Mouse (Mus musculus) frontal cortex, postnatal 14 days (tissue): ENCODE results near the gene Ms4a4c.
"Not testable (repeated sequence)": the region's sequence is repeated elsewhere in the genome, so short reads cannot be mapped to it uniquely, and the experiment has no call there.

ENCODE experiments used
- DNase-seq, 2 experiments: peaks; one replicate each; pipeline ENCODE4 v3.0.0; 2022; ENCODE audit warnings: low spot score in 2 of 2

The Ms4a4c gene

GRCm38 (mm10) chr19:11404527-11404926 is at the start of gene Ms4a4c:
Gene Ms4a4c (plus strand): TSS chr19:11404770.
- DNase-seq, result no peak

DNA sequence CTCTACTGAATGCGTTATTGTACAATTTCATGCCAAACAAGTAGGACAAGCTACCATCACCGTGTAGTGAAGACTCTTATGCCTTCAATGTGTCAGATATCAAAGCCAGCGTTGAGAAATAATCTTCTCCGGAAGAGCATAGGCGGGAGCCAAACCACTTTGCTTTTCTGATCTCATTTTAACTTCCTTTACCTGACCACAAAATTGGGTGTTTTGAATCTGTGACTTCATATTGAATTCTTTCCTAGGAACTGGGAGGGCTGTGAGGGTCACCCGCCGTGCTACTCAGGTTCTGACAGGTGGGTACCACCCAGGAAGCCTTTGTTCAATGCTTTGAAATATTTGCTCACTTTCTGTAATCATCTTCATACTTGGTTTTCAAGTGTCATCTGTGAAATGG is 48.8 kb upstream of the Ms4a4c start:
- no peak for DNase-seq

DNA sequence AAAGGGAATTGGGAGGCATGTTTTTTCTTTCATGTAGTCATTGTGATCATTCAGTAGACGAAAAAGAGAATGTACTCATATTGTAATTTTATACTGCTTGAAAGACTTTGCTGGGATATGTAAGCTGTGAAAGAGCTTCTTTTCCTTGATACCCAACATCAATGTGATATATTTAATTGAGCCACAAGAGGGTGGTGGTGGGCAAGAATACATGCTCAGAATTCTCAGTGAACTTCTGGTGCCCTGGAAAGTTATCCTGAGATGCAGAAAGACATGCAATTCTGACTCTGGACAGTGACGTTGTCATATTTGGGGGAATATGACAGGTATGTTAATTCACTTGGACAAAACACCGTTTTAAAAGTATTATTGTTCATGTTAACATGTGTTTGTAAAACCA is 44.5 kb upstream of the Ms4a4c start:
- DNase-seq, result no peak

GRCm38 (mm10) chr19:11362002-11362401 is 42.6 kb upstream of the Ms4a4c start:
- DNase-seq, result no peak

DNA sequence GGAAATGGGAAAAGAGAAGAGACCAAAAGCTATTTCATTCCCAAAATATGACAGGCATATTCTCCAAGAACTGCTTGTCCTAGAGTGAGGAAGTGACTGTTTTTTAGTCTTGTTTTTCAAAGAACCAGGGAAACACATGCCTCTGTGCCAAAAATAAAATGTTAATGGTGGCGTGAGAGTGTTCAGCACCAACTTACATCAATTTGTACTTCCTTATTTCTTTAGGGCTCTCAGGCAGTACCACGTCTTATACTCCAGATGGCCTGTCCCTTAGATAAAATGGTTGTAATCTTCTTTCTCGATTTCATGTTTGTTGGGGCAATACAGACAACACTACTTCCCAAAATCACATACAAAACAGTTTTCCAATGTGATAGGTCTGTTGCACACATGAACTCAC is 36.3 kb upstream of the Ms4a4c start:
- DNase-seq, result no peak

- no peak for DNase-seq
Observed at GRCm38 (mm10) chr19:11371181-11371580, 33.4 kb upstream of the Ms4a4c start.

- no peak for DNase-seq
Observed at GRCm38 (mm10) chr19:11375273-11375672, 29.3 kb upstream of the Ms4a4c start, which contains the start of gene Ms4a4a. Gene Ms4a4a (plus strand): TSS chr19:11375523.

DNA sequence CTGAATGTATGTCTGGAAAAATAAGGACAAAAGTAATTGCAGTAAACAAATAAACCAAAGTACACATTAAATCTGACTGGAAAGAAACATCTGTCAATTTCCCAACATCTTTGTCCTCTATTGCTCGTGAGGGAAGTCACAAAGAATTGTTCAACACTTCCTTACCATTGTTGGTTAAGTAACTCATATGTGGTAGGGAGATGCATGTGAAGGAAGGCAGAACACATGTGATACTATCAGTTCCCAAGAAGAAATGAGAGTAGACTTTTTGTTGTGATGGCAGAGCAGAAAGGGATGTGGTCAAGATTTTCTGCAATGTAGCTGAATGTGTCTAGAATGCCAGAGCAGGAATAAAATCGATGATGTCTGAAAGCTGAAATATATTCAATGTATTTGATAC is 28.2 kb upstream of the Ms4a4c start:
- DNase-seq, result no peak

DNA sequence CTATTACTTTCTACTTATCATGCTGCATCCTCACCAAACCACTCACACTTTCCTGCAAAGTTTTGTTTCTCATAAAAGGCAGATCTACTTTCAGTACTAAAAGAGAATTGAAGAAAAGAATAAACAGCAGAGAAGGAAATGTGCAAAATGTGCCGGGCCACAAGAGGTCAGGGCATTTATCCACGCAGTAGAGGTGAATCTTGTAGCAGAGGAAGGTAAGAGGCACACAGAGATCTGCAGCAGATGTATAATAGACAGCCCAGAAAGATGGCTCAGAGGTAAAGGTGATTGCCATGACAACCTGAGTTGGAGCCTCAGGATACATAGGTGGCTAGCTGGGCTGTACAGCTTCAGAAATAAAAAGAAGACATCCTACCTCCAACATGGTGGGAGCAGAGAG is 17.5 kb upstream of the Ms4a4c start:
- no peak for DNase-seq

GRCm38 (mm10) chr19:11387685-11388084 is 16.9 kb upstream of the Ms4a4c start:
- no peak for DNase-seq

DNA sequence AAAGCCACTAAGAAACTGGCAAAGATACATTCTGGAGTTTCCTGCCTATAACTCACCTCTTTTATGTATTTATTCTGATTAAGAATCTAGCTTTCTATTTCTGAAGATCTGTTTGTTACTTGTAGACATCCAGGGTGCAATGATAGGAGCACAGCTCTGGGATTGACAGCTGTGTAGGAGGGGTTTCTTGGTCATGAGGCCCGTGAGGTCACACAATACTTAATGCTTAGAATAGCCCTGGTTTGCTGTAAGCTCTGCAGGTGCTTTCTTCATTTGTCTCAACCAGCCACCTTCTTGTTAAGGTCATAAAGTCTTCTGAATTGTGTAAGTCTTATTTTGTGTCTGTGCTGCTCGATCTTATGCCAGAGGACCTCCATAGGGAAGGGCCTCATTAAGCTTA is 15.6 kb upstream of the Ms4a4c start:
- no peak for DNase-seq

DNA sequence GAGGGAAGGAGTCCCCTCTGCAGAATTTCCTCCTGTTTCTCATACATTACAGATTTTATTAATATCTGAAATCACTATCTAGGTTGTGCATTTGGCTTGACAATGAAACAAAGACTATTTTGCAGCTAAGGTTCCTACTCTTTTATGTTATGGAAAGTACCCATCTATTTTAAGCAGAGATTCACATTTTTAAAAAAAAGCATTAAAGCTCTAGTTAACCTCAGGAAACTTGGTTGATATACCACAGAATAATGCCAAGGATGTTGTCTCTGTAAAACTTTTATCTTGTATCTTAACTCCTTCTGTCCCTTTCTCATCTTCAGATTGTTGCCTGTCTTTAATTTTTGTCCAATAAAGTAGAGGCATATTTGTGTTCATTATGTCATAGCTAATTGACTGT is 8.8 kb upstream of the Ms4a4c start:
- no peak for DNase-seq

GRCm38 (mm10) chr19:11407428-11407827 is 2.9 kb downstream of the Ms4a4c start:
- no peak for DNase-seq

- no peak for DNase-seq
Observed at GRCm38 (mm10) chr19:11408591-11408990, 4.0 kb downstream of the Ms4a4c start.

GRCm38 (mm10) chr19:11411640-11412039 is 7.1 kb downstream of the Ms4a4c start:
- no peak for DNase-seq

DNA sequence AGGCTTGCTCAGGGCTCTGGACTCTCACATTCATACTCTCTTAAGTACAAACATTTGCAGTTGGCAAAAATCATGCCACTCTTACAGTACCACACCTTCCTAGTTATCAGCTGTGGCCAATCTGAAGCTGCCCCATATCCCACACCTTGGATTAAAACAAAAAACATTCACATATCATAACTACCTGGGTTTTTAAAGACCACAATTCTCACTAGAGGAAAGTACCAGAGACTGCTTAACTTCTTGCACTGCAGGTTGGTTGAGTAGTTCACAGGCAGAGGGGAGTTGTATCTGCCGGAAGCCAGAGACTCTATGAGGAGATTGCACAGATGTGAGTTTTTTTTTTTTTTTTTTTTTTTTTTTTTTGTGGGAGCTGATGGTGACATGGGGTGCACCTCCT is 9.5 kb downstream of the Ms4a4c start:
- DNase-seq, result no peak

DNA sequence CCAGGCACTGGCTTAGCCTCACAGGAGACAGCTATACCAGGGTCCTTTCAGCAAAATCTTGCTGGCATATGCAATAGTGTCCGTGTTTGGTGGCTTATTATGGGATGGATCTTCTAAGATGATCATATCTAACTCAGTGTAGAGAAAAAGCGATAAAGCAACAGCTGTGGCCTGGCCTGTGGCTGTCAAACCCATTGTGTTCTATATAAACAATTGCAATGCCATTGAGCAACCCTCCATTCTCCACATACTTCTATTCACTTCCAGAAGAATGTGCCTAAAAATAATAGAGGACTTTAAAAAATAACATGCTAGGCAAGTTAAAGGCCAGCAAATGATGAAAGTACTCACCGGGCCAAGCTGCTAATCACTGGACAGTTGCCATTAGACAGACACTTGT is 11.0 kb downstream of the Ms4a4c start:
- DNase-seq, result no peak

- not testable (repeated sequence) for DNase-seq
Observed at GRCm38 (mm10) chr19:11418865-11419264, 14.3 kb downstream of the Ms4a4c start.

- not testable (repeated sequence) for DNase-seq
Observed at GRCm38 (mm10) chr19:11431209-11431608, 26.6 kb downstream of the Ms4a4c start.

GRCm38 (mm10) chr19:11435058-11435834 is 30.7 kb downstream of the Ms4a4c start:
- no peak for DNase-seq

GRCm38 (mm10) chr19:11443338-11443737 is 38.8 kb downstream of the Ms4a4c start, which contains the start of gene Ms4a4b:
Gene Ms4a4b (plus strand): TSS chr19:11443553.
- DNase-seq, result no peak

GRCm38 (mm10) chr19:11443964-11444363 is 39.4 kb downstream of the Ms4a4c start:
- no peak for DNase-seq

- DNase-seq, result no peak
Observed at GRCm38 (mm10) chr19:11447238-11447637, 42.7 kb downstream of the Ms4a4c start.

GRCm38 (mm10) chr19:11459041-11459440 is 54.5 kb downstream of the Ms4a4c start:
- DNase-seq, result not testable (repeated sequence)
